Mouse (Mus musculus) CH12.LX (cell line): Measurements from ENCODE around the gene Sult1c2.

Experiments used
- CTCF ChIP-seq, 2 experiments: IDR thresholded peaks in 1 of 2; conservative IDR thresholded peaks in 1 of 2; 2 replicates each; pipeline ENCODE4 v1.5.1; 2011 to 2012; ENCODE audit warnings: low read depth in 2 of 2, low read length in 2 of 2, improper control_type of control experiment in 1 of 2, inconsistent platforms in 1 of 2, mild to moderate bottlenecking in 1 of 2, moderate library complexity in 1 of 2
- E2F4 ChIP-seq: IDR thresholded peaks from 2 replicates; pipeline ENCODE4 v1.6.1; 2011; ENCODE audit warnings: low read depth, low read length, improper control_type of control experiment; ENCODE audit not compliant: insufficient replicate concordance

- no peak for TF ChIP-seq E2F4
- TF ChIP-seq CTCF (conservative IDR thresholded peaks at IDR 0.05 in 1 of 2, IDR thresholded peaks at IDR 0.05 in 1 of 2; ENCODE audit: low read depth in 2 of 2, low read length in 2 of 2) = no peak
These were observed 26.1 kb upstream of the Sult1c2 start for GRCm38 (mm10) chr17:53872192-53872591.
